Mouse (Mus musculus) embryonic fibroblast, embryonic 13.5 days (primary cell): Measurements from ENCODE around the gene Hist1h2bg.
"Not testable (repeated sequence)": the region's sequence is repeated elsewhere in the genome, so short reads cannot be mapped to it uniquely, and the experiment has no call there.

Source experiments
- CTCF ChIP-seq: IDR thresholded peaks from 2 replicates; pipeline ENCODE4 v1.5.1; 2011; ENCODE audit warnings: mild to moderate bottlenecking, control low read depth, low read length, moderate library complexity, borderline replicate concordance; ENCODE audit not compliant: insufficient read depth
- POLR2A ChIP-seq: IDR thresholded peaks from 2 replicates; pipeline ENCODE4 v1.6.1; 2011; ENCODE audit warnings: low read depth, mild to moderate bottlenecking, control low read depth, low read length, moderate library complexity

DNA sequence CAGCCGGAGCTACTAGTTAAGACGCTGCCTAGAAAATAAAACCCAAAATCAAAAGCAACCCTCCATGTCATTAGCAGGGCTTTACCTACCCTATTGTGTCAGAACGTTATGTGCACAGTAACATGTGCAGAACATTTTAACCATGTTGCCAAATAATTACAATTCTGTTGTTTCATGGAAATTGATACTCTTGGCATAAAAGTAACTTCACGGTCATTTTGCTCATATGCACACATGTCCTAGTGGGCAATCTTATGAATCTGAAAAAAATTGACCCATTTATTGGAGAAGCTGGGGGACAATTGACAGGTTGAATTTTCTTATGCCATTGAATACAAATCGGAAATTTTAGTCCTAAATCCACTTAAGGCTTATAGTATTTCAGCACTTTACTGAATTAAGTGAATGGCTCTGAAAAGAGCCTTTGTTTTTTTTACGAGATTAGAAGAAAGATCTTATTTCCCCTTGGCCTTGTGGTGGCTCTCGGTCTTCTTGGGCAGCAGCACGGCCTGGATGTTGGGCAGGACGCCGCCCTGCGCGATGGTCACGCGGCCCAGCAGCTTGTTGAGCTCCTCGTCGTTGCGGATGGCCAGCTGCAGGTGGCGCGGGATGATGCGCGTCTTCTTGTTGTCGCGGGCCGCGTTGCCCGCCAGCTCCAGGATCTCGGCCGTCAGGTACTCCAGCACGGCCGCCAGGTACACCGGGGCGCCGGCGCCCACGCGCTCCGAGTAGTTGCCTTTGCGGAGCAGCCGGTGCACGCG lies 755 bp upstream of the Hist1h2bg start:
- peak; percentile 75; the same call in 1 of the 2 replicates for TF ChIP-seq POLR2A
- not testable (repeated sequence) for TF ChIP-seq CTCF
